ENCODE assay signal across 17 mouse cellular contexts in genomic region chr17:7597481-7597880, GRCm38 (mm10).
A peak's percentile ranks its signal among the peaks of the same experiment; 100 is the strongest.
DNase-seq lines count a peak whose midpoint lies in the region; ATAC-seq and TF ChIP-seq lines count a peak whose summit lies in the region.
"Had no signal": no experiment of that assay in that cellular context is flagged by ENCODE, and none has a peak within 500 bp of the region (broad histone marks: within the 10 kb centered on the region; RNA-seq: fewer than 3 reads in every experiment).

No protein-coding gene starts in this region.

- no peaks in the 10 kb centered on the region for H3K4me1 ChIP-seq in heart, postnatal 0 days (ENCODE audit: control insufficient read depth, insufficient read depth)
- no peaks in the 10 kb centered on the region for H3K4me1 ChIP-seq in lung, postnatal 0 days (ENCODE audit: insufficient read depth, low read depth, low read length)
- no peaks in the 10 kb centered on the region for H3K4me1 ChIP-seq in ES-E14 (ENCODE audit: control insufficient read depth in 2 of 2, insufficient read depth in 2 of 2, low read length in 2 of 2, poor library complexity in 1 of 2)
- H3K4me1 ChIP-seq: embryonic facial prominence, embryonic 13.5 days; hindbrain, embryonic 10.5 days; neural tube, embryonic 15.5 days had no signal

- ATAC-seq in heart, postnatal 0 days (ENCODE audit: insufficient read depth, low read depth), result no peak
- ATAC-seq in lung, postnatal 0 days, result no peak

- H3K36me3 ChIP-seq in heart, postnatal 0 days (replicated peaks; ENCODE audit: control insufficient read depth, insufficient read depth, low read length), result no peaks in the 10 kb centered on the region
- no peaks in the 10 kb centered on the region for H3K36me3 ChIP-seq in lung, postnatal 0 days (ENCODE audit: insufficient read depth, low read length)
- no peaks in the 10 kb centered on the region for H3K36me3 ChIP-seq in ES-E14 (ENCODE audit: control insufficient read depth, insufficient read depth, low read length, poor library complexity, severe bottlenecking)
- H3K36me3 ChIP-seq: embryonic facial prominence, embryonic 13.5 days; heart, embryonic 15.5 days; hindbrain, embryonic 10.5 days; neural tube, embryonic 15.5 days had no signal

- in situ Hi-C loops in ES-E14 (cut with MboI; ENCODE audit: low sequenced_read_pairs in 2 of 2, unreplicated experiment in 2 of 2), result no loop called here

- no peak overlapping the region for H3K27ac ChIP-seq in heart, postnatal 0 days (ENCODE audit: low read depth)
- no peak overlapping the region for H3K27ac ChIP-seq in lung, postnatal 0 days (ENCODE audit: low read length)
- no peak overlapping the region for H3K27ac ChIP-seq in ES-E14 (ENCODE audit: insufficient read depth, low read depth, low read length, poor library complexity, severe bottlenecking)
- H3K27ac ChIP-seq: embryonic facial prominence, embryonic 13.5 days; heart, embryonic 15.5 days; hindbrain, embryonic 10.5 days; liver, embryonic 14.5 days; neural tube, embryonic 15.5 days had no signal

- intact Hi-C loops in heart, postnatal 10 days (cut with DNase I), result loop anchor here (5.0 kb wide), 1 partner anchor 225 kb away; no protein-coding TSS in a partner anchor

- no peaks in the 10 kb centered on the region for H3K27me3 ChIP-seq in heart, postnatal 0 days (ENCODE audit: control insufficient read depth, insufficient read depth, low read length)
- H3K27me3 ChIP-seq in lung, postnatal 0 days (replicated peaks; ENCODE audit: insufficient read depth, low read length), result no peaks in the 10 kb centered on the region
- H3K27me3 ChIP-seq: embryonic facial prominence, embryonic 13.5 days; heart, embryonic 15.5 days; neural tube, embryonic 15.5 days had no signal

- no peak overlapping the region for H3K4me3 ChIP-seq in heart, postnatal 0 days (ENCODE audit: low read depth, low read length)
- H3K4me3 ChIP-seq in lung, postnatal 0 days (ENCODE audit: low read depth, low read length), result no peak overlapping the region
- H3K4me3 ChIP-seq in ES-E14 (ENCODE audit: insufficient read depth in 1 of 2, low read depth in 1 of 2, low read length in 2 of 2, poor library complexity in 1 of 2, severe bottlenecking in 1 of 2), result no peak overlapping the region
- H3K4me3 ChIP-seq: embryonic facial prominence, embryonic 13.5 days; heart, embryonic 15.5 days; hindbrain, embryonic 10.5 days; myocyte; neural tube, embryonic 15.5 days had no signal

- peak; percentile 42 for TF ChIP-seq CTCF in heart, postnatal 0 days (IDR thresholded peaks at IDR 0.05; ENCODE audit: low read depth)
- peak; percentile 68 for TF ChIP-seq CTCF in lung, postnatal 0 days (IDR thresholded peaks at IDR 0.05)

- WGBS in heart, postnatal 0 days, result 44% methylated on average over 2 of the region's 2 CpGs
- WGBS in lung, postnatal 0 days, result 38% methylated on average over 2 of the region's 2 CpGs

- H3K4me2 ChIP-seq in heart, postnatal 0 days (ENCODE audit: low read depth, low read length), result no peak overlapping the region
- no peak overlapping the region for H3K4me2 ChIP-seq in lung, postnatal 0 days (replicated peaks; ENCODE audit: low read depth, low read length)
- H3K4me2 ChIP-seq: embryonic facial prominence, embryonic 13.5 days; heart, embryonic 15.5 days; neural tube, embryonic 15.5 days had no signal

- peak; percentile 33 for DNase-seq in heart, postnatal 0 days (ENCODE audit: low spot score)
- DNase-seq in heart, postnatal 10 days, result no peak
- DNase-seq in lung, postnatal 0 days (ENCODE audit: low spot score), result no peak
- no peak for DNase-seq in lung, postnatal 10 days
- no peak for DNase-seq in ES-E14 (ENCODE audit: low read depth, low spot score)
- DNase-seq in spleen, postnatal 14 days (ENCODE audit: low spot score in 2 of 2), result no peak
- DNase-seq in adrenal gland, postnatal 4 days (ENCODE audit: low spot score in 2 of 2), result no peak
- DNase-seq: cerebellum, adult 9-10 months; kidney, adult 9 months; kidney, postnatal 4 days; midbrain, embryonic 14.5 days had no signal

- TF ChIP-seq EP300 in heart, postnatal 0 days (IDR thresholded peaks at IDR 0.05; ENCODE audit: low read depth), result no peak
- no peak for TF ChIP-seq EP300 in lung, postnatal 0 days (IDR thresholded peaks at IDR 0.05)

- H3K9me3 ChIP-seq in heart, postnatal 0 days (replicated peaks; ENCODE audit: control insufficient read depth, low read length), result no peaks in the 10 kb centered on the region
- H3K9me3 ChIP-seq in lung, postnatal 0 days (ENCODE audit: low read length), result no peaks in the 10 kb centered on the region
- H3K9me3 ChIP-seq in ES-E14 (ENCODE audit: control insufficient read depth, insufficient read depth, low read depth, low read length), result no peaks in the 10 kb centered on the region
- H3K9me3 ChIP-seq: embryonic facial prominence, embryonic 13.5 days; heart, embryonic 15.5 days; neural tube, embryonic 15.5 days had no signal

- H3K9ac ChIP-seq in heart, postnatal 0 days (replicated peaks; ENCODE audit: low read depth, low read length), result no peak overlapping the region
- H3K9ac ChIP-seq in lung, postnatal 0 days (replicated peaks; ENCODE audit: low read depth), result no peak overlapping the region
- H3K9ac ChIP-seq in ES-E14 (ENCODE audit: insufficient read depth, low read depth, low read length, poor library complexity, severe bottlenecking), result no peak overlapping the region
- H3K9ac ChIP-seq: embryonic facial prominence, embryonic 13.5 days; heart, embryonic 15.5 days; liver, embryonic 14.5 days; neural tube, embryonic 15.5 days had no signal

TF ChIP-seq in ES-E14, 5 proteins besides CTCF, POLR2A, EP300 and RAD21:
- TF ChIP-seq ZNF384 (IDR thresholded peaks at IDR 0.05; ENCODE audit: low read depth, low read length), result no peak
- peak; percentile 39; the same call in 1 of the 2 replicates for TF ChIP-seq ZC3H11A (IDR thresholded peaks at IDR 0.05; ENCODE audit: borderline replicate concordance, low read depth, low read length)
